Mouse (Mus musculus) sigmoid colon, adult 10 weeks (tissue): Measurements from ENCODE around the gene Wdr20. TPM values are rescaled to one million over a fixed set of nuclear protein-coding genes. Genes with fewer than 3 reads are reported as not detected.

ENCODE experiments used
- polyA plus RNA-seq: library from polyadenylated mRNA; stranded (reverse); fragments of 350-450 nt; fragmentation: Illumina TruSeq; extraction: RNeasy Lipid Tissue Mini Kit (QIAGEN cat#74804); gene quantifications from one replicate; pipeline ENCODE4 v1.2.3, GENCODE M21; 2014; ENCODE audit warnings: low read depth, low replicate concordance

Gene Wdr20
- polyA plus RNA-seq: 44.8 TPM

DNA sequence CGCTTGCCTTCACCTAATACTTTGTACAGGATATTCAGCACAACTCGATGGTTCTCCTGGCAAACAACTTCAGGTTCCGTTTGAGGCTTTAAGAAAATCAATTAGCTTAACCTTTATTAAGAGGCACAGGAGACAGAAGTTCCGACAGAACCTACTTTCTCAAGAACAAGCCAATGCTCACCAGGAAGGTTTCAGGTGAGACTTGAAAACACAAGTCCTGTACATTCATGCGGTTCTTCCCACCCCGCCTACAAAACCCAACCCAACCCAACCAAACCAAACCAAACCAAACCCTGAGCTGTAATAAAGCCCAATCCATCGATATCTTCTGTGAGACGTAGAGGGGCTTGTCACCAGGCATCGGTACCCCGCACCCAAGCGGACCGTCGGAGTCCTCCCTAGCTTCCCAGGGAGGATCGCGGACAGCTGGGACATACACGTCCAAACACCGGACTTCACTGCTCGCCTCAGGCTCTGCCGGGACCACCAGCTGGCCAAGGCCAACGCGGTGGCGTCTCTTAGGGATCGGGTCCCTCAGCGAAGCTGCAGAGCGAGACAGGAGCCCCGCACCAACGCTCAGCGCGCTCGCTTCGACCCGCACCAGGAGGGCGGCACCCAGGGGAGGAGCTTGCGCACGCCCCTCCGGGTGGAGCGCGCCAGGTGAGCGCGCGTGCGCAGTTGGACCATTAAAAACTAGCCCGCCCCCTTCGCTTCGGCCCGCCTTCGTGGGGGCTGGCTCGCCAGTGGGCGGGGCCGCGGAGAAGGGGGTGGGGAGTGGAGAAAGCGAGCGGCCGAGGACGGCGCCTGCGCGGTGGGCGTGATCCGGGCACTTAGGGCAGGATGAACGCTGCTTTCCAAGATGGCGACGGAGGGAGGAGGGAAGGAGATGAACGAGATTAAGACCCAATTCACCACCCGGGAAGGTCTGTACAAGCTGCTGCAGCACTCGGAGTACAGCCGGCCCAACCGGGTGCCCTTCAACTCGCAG lies at the start of gene Wdr20:
Wdr20 (plus strand) TSS at position 775 of the 988 bp plus-strand sequence.

GRCm38 (mm10) chr12:110702556-110702955 lies 35.2 kb upstream of the Wdr20 start, which contains the start of gene Hsp90aa1:
Hsp90aa1 (minus strand) TSS chr12:110702728.

DNA sequence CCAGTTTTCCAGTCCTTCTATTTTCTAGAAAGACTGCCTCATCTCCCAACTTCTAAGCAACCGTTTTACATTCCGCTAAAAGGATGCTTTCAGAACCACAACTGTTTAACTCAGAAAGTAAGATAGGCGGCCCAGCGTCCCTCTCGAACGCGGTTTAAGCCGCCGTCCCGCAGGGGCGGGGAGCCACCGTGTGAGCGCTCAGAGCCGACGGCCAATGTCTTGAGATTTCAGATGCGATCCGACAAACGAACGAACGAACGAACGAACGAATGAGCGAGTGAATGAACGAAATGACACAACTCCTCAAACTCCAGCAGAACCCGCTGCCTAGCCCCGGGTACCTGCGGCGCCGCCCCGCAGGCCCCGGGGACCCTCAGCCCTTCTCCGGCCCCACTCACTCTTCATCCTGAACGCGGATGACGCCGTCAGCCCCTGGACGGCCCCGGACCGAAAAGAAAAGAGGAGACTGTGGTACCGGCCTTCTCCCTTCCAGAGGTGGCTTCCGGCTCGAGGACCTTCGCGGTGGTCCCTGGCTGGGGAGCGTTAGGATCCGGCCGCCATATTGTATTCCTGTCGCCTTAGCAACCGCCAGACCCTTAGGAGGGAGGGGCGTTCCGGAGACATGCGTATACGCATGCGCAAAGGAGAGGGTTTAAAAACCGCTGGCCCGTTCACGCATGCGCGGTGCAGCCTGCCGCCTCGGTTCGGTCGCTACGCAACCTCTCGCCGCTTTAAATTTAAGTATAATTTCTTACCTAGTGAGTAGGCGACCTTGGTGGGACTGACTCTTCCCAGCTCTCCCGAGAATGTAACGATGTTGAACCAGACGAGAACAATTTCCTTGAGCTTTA lies 102.8 kb downstream of the Wdr20 start, which contains the start of gene Mok:
Mok (minus strand) TSS at position 592 of the 851 bp plus-strand sequence.

GRCm38 (mm10) chr12:110850010-110850928 lies 112.5 kb downstream of the Wdr20 start, which contains the start of gene Zfp839:
Zfp839 (plus strand) TSS chr12:110850253.

Other genes starting within 250 kb of the Wdr20 start
- 12.2 TPM for gene Dync1h1, start 136.5 kb upstream of the Wdr20 start, polyA plus RNA-seq
- gene 1700001K19Rik, start 55.3 kb upstream of the Wdr20 start, polyA plus RNA-seq: not detected
- 850 TPM for gene Hsp90aa1, start 35.2 kb upstream of the Wdr20 start, polyA plus RNA-seq
- gene Mok, start 103.0 kb downstream of the Wdr20 start, polyA plus RNA-seq: not detected
- gene Zfp839, start 112.3 kb downstream of the Wdr20 start, polyA plus RNA-seq: 7.1 TPM
- 28.0 TPM for gene Cinp, start 151.2 kb downstream of the Wdr20 start, polyA plus RNA-seq
- 3.6 TPM for gene Tecpr2, start 151.3 kb downstream of the Wdr20 start, polyA plus RNA-seq
- 0.22 TPM for gene Ankrd9, start 241.1 kb downstream of the Wdr20 start, polyA plus RNA-seq